Mouse (Mus musculus): Measurements from ENCODE around the gene Gm45785. TPM values are rescaled to one million over a fixed set of nuclear protein-coding genes. Genes with fewer than 3 reads are reported as not detected.
"Not testable (repeated sequence)": the region's sequence is repeated elsewhere in the genome, so short reads cannot be mapped to it uniquely, and the experiment has no call there.

The Gm45785 gene
- polyA plus RNA-seq (2012; ENCODE audit: insufficient read depth, insufficient read length, missing spikeins) = not detected in 2 replicates

- H3K4me3 ChIP-seq (ENCODE audit: insufficient read depth, low read length) = peak within 1 kb of the TSS; percentile 86
- peaks cover 12% of the 10 kb centered on the region; the same call in 1 of the 2 replicates for H3K4me1 ChIP-seq (ENCODE audit: control insufficient read depth, insufficient read depth, low read length)
- TF ChIP-seq CTCF (IDR thresholded peaks at IDR 0.05; ENCODE audit: low read depth, low read length) = no peak
- TF ChIP-seq POLR2A (IDR thresholded peaks at IDR 0.05; ENCODE audit: borderline replicate concordance, low read depth, low read length) = 0 out of 2 replicates have a peak, but pooled peaks have one; percentile 61
- peak within 1 kb of the TSS; percentile 83 for H3K27ac ChIP-seq (ENCODE audit: insufficient read depth, low read depth, low read length)
These were observed at the start of gene Gm45785 for GRCm38 (mm10) chr7:140855860-140856784. Gene Gm45785 (minus strand): TSS chr7:140856331.

- Histone ChIP-seq H3K4me3 (ENCODE audit: insufficient read depth, low read length) (no peak overlapping the region), H3K4me1 (ENCODE audit: control insufficient read depth, insufficient read depth, low read length) (peaks cover 3% of the 10 kb centered on the region; the same call in 1 of the 2 replicates), H3K27ac (ENCODE audit: insufficient read depth, low read depth, low read length) (no peak overlapping the region)
- no peak for TF ChIP-seq POLR2A (IDR thresholded peaks at IDR 0.05; ENCODE audit: borderline replicate concordance, low read depth, low read length)
- TF ChIP-seq CTCF (IDR thresholded peaks at IDR 0.05; ENCODE audit: low read depth, low read length) = no peak
These were observed 49.5 kb upstream of the Gm45785 start for GRCm38 (mm10) chr7:140905642-140906081.

GRCm38 (mm10) chr7:140903212-140903611, 47.1 kb upstream of the Gm45785 start:
- no peak overlapping the region for H3K27ac ChIP-seq (ENCODE audit: insufficient read depth, low read depth, low read length)
- TF ChIP-seq CTCF (IDR thresholded peaks at IDR 0.05; ENCODE audit: low read depth, low read length) (peak; percentile 98), POLR2A (IDR thresholded peaks at IDR 0.05; ENCODE audit: borderline replicate concordance, low read depth, low read length) (no peak)
- no peak overlapping the region for H3K4me3 ChIP-seq (ENCODE audit: insufficient read depth, low read length)
- H3K4me1 ChIP-seq (ENCODE audit: control insufficient read depth, insufficient read depth, low read length) = no peaks in the 10 kb centered on the region

GRCm38 (mm10) chr7:140902036-140902875, 46.1 kb upstream of the Gm45785 start:
- no peak overlapping the region for H3K4me3 ChIP-seq (ENCODE audit: insufficient read depth, low read length)
- H3K4me1 ChIP-seq (ENCODE audit: control insufficient read depth, insufficient read depth, low read length) = no peaks in the 10 kb centered on the region
- TF ChIP-seq POLR2A (IDR thresholded peaks at IDR 0.05; ENCODE audit: borderline replicate concordance, low read depth, low read length) (no peak), CTCF (IDR thresholded peaks at IDR 0.05; ENCODE audit: low read depth, low read length) (no peak)
- H3K27ac ChIP-seq (ENCODE audit: insufficient read depth, low read depth, low read length) = no peak overlapping the region

- TF ChIP-seq POLR2A (IDR thresholded peaks at IDR 0.05; ENCODE audit: borderline replicate concordance, low read depth, low read length) = no peak
- TF ChIP-seq CTCF (IDR thresholded peaks at IDR 0.05; ENCODE audit: low read depth, low read length) = no peak
- Histone ChIP-seq H3K4me1 (ENCODE audit: control insufficient read depth, insufficient read depth, low read length) (no peaks in the 10 kb centered on the region), H3K4me3 (ENCODE audit: insufficient read depth, low read length) (no peak within 1 kb of the TSS), H3K27ac (ENCODE audit: insufficient read depth, low read depth, low read length) (no peak within 1 kb of the TSS)
These were observed 44.1 kb upstream of the Gm45785 start, which contains the start of gene Cox8b for GRCm38 (mm10) chr7:140900220-140900619. Gene Cox8b (minus strand): TSS chr7:140900446.

GRCm38 (mm10) chr7:140899121-140899520, 43.0 kb upstream of the Gm45785 start:
- H3K4me1 ChIP-seq (ENCODE audit: control insufficient read depth, insufficient read depth, low read length) = no peaks in the 10 kb centered on the region
- TF ChIP-seq POLR2A (IDR thresholded peaks at IDR 0.05; ENCODE audit: borderline replicate concordance, low read depth, low read length) (no peak), CTCF (IDR thresholded peaks at IDR 0.05; ENCODE audit: low read depth, low read length) (no peak)
- no peak overlapping the region for H3K4me3 ChIP-seq (ENCODE audit: insufficient read depth, low read length)
- H3K27ac ChIP-seq (ENCODE audit: insufficient read depth, low read depth, low read length) = no peak overlapping the region

- no peak for TF ChIP-seq CTCF (IDR thresholded peaks at IDR 0.05; ENCODE audit: low read depth, low read length)
- no peak for TF ChIP-seq POLR2A (IDR thresholded peaks at IDR 0.05; ENCODE audit: borderline replicate concordance, low read depth, low read length)
- Histone ChIP-seq H3K27ac (ENCODE audit: insufficient read depth, low read depth, low read length) (no peak overlapping the region), H3K4me1 (ENCODE audit: control insufficient read depth, insufficient read depth, low read length) (no peaks in the 10 kb centered on the region), H3K4me3 (ENCODE audit: insufficient read depth, low read length) (no peak overlapping the region)
These were observed 41.7 kb upstream of the Gm45785 start for GRCm38 (mm10) chr7:140897863-140898262.

- no peak overlapping the region for H3K27ac ChIP-seq (ENCODE audit: insufficient read depth, low read depth, low read length)
- no peaks in the 10 kb centered on the region for H3K4me1 ChIP-seq (ENCODE audit: control insufficient read depth, insufficient read depth, low read length)
- no peak for TF ChIP-seq POLR2A (IDR thresholded peaks at IDR 0.05; ENCODE audit: borderline replicate concordance, low read depth, low read length)
- TF ChIP-seq CTCF (IDR thresholded peaks at IDR 0.05; ENCODE audit: low read depth, low read length) = no peak
- no peak overlapping the region for H3K4me3 ChIP-seq (ENCODE audit: insufficient read depth, low read length)
These were observed 38.5 kb upstream of the Gm45785 start for GRCm38 (mm10) chr7:140894611-140895010.

- TF ChIP-seq CTCF (IDR thresholded peaks at IDR 0.05; ENCODE audit: low read depth, low read length) = no peak
- no peak for TF ChIP-seq POLR2A (IDR thresholded peaks at IDR 0.05; ENCODE audit: borderline replicate concordance, low read depth, low read length)
- H3K27ac ChIP-seq (ENCODE audit: insufficient read depth, low read depth, low read length) = no peak overlapping the region
- H3K4me3 ChIP-seq (ENCODE audit: insufficient read depth, low read length) = no peak overlapping the region
- no peaks in the 10 kb centered on the region for H3K4me1 ChIP-seq (ENCODE audit: control insufficient read depth, insufficient read depth, low read length)
These were observed 37.9 kb upstream of the Gm45785 start for GRCm38 (mm10) chr7:140894031-140894430.

GRCm38 (mm10) chr7:140890636-140891035, 34.5 kb upstream of the Gm45785 start:
- not testable (repeated sequence) for H3K4me3 ChIP-seq (ENCODE audit: insufficient read depth, low read length); H3K27ac ChIP-seq (ENCODE audit: insufficient read depth, low read depth, low read length); H3K4me1 ChIP-seq (ENCODE audit: control insufficient read depth, insufficient read depth, low read length)
